Mouse (Mus musculus) E14TG2a.4 (cell line): ENCODE data around the gene Itm2c.

Source experiments
- H3K27me3 ChIP-seq: 2 replicates; pipeline ENCODE4 v1.6.1; 2014; ENCODE audit warnings: low read length, control low read depth; ENCODE audit not compliant: insufficient read depth
- H3K36me3 ChIP-seq: 2 replicates; pipeline ENCODE4 v1.6.1; 2014; ENCODE audit warnings: low read length, control low read depth; ENCODE audit not compliant: insufficient read depth
- H3K4me1 ChIP-seq: replicated peaks from 2 replicates; pipeline ENCODE4 v1.6.1; 2014; ENCODE audit warnings: low read depth, low read length, control low read depth
- H3K4me3 ChIP-seq: replicated peaks from 2 replicates; pipeline ENCODE4 v1.5.1; 2014; ENCODE audit warnings: mild to moderate bottlenecking, low read length
- H3K9me3 ChIP-seq: 2 replicates; pipeline ENCODE4 v1.6.1; 2014; ENCODE audit warnings: low read length, control low read depth
- CTCF ChIP-seq: conservative IDR thresholded peaks from 2 replicates; pipeline ENCODE4 v1.5.1; 2014; ENCODE audit warnings: low read length
- NANOG ChIP-seq: IDR thresholded peaks from 2 replicates; pipeline ENCODE4 v1.6.1; 2014; ENCODE audit warnings: borderline replicate concordance, low read length, mixed read lengths
- POU5F1 ChIP-seq: IDR thresholded peaks from 2 replicates; pipeline ENCODE4 v1.6.1; 2014; ENCODE audit warnings: low read length, borderline replicate concordance

Gene Itm2c

GRCm38 (mm10) chr1:85894231-85894747, at the start of gene Itm2c:
Gene Itm2c, plus strand, starts transcription at chr1:85894281.
- H3K4me3 ChIP-seq: peak within 1 kb of the TSS; percentile 85
- H3K4me1 ChIP-seq: peaks cover 51% of the 10 kb centered on the region
- no peaks in the 10 kb centered on the region; the same call in 1 of the 2 replicates for H3K9me3 ChIP-seq
- no peak for TF ChIP-seq NANOG
- TF ChIP-seq CTCF: no peak
- TF ChIP-seq POU5F1: no peak
- 0 out of 2 replicates have a peak, but pooled peaks cover 4% of the 10 kb centered on the region for H3K36me3 ChIP-seq
- H3K27me3 ChIP-seq: peaks cover 4% of the 10 kb centered on the region; the same call in 1 of the 2 replicates

DNA sequence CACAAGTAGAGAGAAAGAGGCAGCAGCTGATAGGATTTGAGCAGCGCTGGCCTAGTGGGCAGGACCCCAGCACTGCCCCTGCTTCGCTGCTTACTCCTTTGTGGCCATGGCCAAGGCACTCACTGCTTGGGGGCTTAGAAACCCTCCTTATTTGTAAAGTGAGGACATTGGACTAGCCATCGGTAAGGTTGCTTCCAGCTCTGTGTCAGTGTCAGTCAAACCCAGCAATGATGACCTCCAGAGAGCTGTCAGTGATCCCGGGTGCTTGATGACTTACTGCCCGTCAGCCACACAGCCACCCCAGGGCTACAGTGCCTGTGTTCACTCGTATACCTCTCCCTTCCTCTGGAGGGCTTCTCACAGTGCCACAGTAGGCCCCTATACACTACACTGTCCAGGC, 49.1 kb upstream of the Itm2c start:
- H3K36me3 ChIP-seq: peaks cover 88% of the 10 kb centered on the region
- H3K4me1 ChIP-seq: no peaks in the 10 kb centered on the region
- no peak overlapping the region for H3K4me3 ChIP-seq
- H3K9me3 ChIP-seq: no peaks in the 10 kb centered on the region
- H3K27me3 ChIP-seq: no peaks in the 10 kb centered on the region
- TF ChIP-seq POU5F1 (no peak), CTCF (no peak), NANOG (no peak)

GRCm38 (mm10) chr1:85845476-85845875, 48.6 kb upstream of the Itm2c start:
- peaks cover 90% of the 10 kb centered on the region for H3K36me3 ChIP-seq
- H3K4me1 ChIP-seq: no peaks in the 10 kb centered on the region
- H3K27me3 ChIP-seq: no peaks in the 10 kb centered on the region
- no peak for TF ChIP-seq NANOG
- no peak for TF ChIP-seq CTCF
- TF ChIP-seq POU5F1: no peak
- no peaks in the 10 kb centered on the region for H3K9me3 ChIP-seq
- no peak overlapping the region for H3K4me3 ChIP-seq

DNA sequence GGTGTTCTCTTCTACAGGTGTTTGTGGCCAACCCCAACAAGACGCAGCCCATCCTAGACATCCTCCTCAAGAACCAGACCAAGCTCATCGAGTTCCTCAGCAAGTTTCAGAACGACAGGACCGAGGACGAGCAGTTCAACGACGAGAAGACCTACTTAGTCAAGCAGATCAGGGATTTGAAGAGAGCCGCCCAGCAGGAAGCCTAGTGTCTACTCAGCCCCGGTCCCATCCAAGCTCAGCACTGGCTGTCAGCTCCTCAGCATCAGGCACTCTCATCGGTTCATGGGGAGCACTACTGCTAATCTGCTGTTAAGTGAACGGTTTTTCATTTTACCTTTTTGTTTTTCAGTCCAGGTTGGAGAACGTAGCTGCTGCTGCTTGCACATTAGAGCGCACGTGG, 45.1 kb upstream of the Itm2c start:
- Histone ChIP-seq H3K9me3 (no peaks in the 10 kb centered on the region), H3K36me3 (peaks cover 82% of the 10 kb centered on the region), H3K4me3 (no peak overlapping the region), H3K27me3 (no peaks in the 10 kb centered on the region), H3K4me1 (peaks cover 13% of the 10 kb centered on the region)
- TF ChIP-seq CTCF (no peak), POU5F1 (no peak), NANOG (no peak)

DNA sequence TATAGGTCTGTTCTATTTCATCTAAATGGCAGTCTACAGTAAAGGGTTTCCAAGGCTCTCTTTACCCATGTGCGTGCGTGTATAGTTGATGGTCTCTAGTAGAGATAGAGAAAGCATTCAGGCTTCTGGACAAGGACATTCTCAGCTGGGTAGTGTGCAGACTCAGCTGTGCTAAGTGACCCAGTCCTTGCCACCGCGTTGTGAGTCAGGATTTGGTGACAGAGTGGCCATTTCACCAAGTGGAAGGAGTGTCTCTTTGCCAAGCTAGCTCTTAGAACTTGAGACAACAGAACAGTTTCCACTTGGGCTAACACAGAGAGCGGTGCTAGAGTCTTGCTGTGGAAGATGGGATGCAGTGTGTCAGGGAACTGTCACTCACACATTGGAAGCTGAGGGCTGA, 43.2 kb upstream of the Itm2c start:
- TF ChIP-seq NANOG (no peak), CTCF (no peak), POU5F1 (no peak)
- Histone ChIP-seq H3K27me3 (no peaks in the 10 kb centered on the region), H3K4me1 (peaks cover 13% of the 10 kb centered on the region), H3K9me3 (no peaks in the 10 kb centered on the region), H3K36me3 (peaks cover 71% of the 10 kb centered on the region), H3K4me3 (no peak overlapping the region)

DNA sequence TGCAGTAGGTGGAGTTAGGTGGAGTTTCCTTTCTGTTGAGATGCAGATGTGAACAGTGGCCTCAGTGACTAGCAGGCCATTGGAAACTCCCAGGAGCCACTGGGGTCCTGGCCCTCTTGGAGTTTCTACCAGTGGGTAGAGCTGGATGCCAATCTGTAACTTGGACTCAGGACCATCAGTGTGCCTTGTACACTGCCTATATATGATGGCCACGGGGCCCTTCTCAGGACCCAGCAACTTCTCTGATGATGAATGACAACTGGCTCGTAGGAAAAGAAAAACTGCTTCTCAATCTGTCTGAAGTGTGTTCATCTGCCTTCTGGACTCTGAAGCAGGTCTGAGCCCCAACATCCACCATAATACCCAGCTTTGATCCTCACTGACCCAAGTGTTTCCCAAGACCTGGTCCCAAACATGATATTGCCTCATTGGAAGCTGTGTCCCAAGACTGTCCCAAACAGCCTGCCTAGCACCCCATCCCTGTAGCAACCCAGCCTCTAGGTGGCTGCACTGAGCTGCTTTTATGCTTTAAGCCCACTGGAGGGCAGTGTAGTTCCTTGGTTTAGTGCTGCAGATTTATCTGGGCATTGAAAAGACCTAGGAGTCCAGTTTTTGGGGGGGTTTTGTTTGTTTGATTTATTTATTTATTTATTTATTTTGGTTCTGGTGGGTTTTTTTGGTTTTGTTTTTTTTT, 40.9 kb upstream of the Itm2c start:
- Histone ChIP-seq H3K4me1 (peaks cover 13% of the 10 kb centered on the region), H3K36me3 (peaks cover 48% of the 10 kb centered on the region), H3K4me3 (no peak overlapping the region), H3K27me3 (no peaks in the 10 kb centered on the region), H3K9me3 (no peaks in the 10 kb centered on the region)
- TF ChIP-seq CTCF: peak; percentile 90
- TF ChIP-seq NANOG: no peak

GRCm38 (mm10) chr1:85853865-85854264, 40.2 kb upstream of the Itm2c start:
- H3K4me1 ChIP-seq: peaks cover 13% of the 10 kb centered on the region
- H3K4me3 ChIP-seq: no peak overlapping the region
- peaks cover 42% of the 10 kb centered on the region for H3K36me3 ChIP-seq
- H3K27me3 ChIP-seq: no peaks in the 10 kb centered on the region
- TF ChIP-seq POU5F1 (no peak), CTCF (no peak), NANOG (no peak)
- H3K9me3 ChIP-seq: no peaks in the 10 kb centered on the region

DNA sequence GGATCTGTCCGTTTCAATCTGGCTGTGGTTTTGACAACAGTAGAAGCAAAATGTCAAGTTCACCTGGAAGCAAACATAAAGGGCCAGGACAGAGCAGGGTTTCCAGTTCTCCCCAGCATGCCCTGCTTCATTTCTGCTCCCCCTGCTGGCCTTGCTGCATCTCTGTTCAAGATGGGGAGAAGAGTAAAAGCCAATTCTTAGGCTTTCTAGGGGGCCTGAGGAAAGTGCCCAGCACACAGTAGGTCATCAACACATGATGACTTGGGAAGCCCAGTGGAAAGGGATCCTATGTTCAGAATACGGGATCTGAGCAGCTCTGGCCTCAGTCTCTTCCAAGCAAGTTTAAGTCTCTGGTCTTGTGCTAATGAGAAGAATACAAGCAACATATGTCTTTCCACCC, 39.6 kb upstream of the Itm2c start:
- Histone ChIP-seq H3K9me3 (no peaks in the 10 kb centered on the region), H3K4me1 (peaks cover 13% of the 10 kb centered on the region), H3K36me3 (peaks cover 36% of the 10 kb centered on the region), H3K27me3 (no peaks in the 10 kb centered on the region), H3K4me3 (no peak overlapping the region)
- no peak for TF ChIP-seq POU5F1
- TF ChIP-seq NANOG: no peak
- TF ChIP-seq CTCF: no peak

DNA sequence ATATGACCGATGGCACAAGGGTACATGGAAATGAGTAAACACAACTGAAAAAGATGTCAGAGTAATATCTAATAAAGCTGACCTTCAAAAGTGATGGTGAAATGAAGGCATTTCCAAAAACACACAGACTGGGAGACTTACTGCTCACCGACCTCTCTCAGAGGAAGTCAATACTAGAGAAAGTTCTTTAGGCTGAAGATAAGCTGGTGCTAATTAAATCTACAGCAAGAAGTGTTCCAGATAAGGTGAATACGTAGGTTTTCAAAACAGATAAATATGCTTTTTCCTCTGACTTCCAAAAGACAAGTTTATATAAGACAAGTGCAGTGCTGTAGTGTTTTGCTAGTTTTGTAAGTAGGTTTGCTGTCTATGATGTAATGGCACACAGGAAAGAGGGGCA, 37.8 kb upstream of the Itm2c start:
- H3K4me3 ChIP-seq: no peak overlapping the region
- H3K27me3 ChIP-seq: no peaks in the 10 kb centered on the region
- TF ChIP-seq CTCF (no peak), POU5F1 (no peak), NANOG (no peak)
- peaks cover 21% of the 10 kb centered on the region for H3K36me3 ChIP-seq
- peaks cover 5% of the 10 kb centered on the region for H3K9me3 ChIP-seq
- H3K4me1 ChIP-seq: peaks cover 13% of the 10 kb centered on the region
